Mouse (Mus musculus) adrenal gland, postnatal 36 days (tissue): ENCODE measurements around the gene Prm2. TPM values are rescaled to one million over a fixed set of nuclear protein-coding genes. Genes with fewer than 3 reads are reported as not detected.
A peak's percentile ranks its signal among the peaks of the same experiment; 100 is the strongest.
"Not testable (repeated sequence)": the region's sequence is repeated elsewhere in the genome, so short reads cannot be mapped to it uniquely, and the experiment has no call there.

Source experiments
- DNase-seq, 2 experiments: peaks; one replicate each; pipeline ENCODE4 v3.0.0; 2021; ENCODE audit warnings: mixed read lengths in 1 of 2
- total RNA-seq, 2 experiments: library from RNA; stranded (reverse); gene quantifications; 2 replicates each; pipeline ENCODE4 v1.2.3; 2021

The Prm2 gene
- total RNA-seq, 2 experiments from 2014 or later: not detected

- no peak for DNase-seq
Measured at GRCm38 (mm10) chr16:10810376-10810775, 14.4 kb upstream of the Prm2 start.

GRCm38 (mm10) chr16:10805789-10806527 lies 10.0 kb upstream of the Prm2 start, which contains the start of gene Prm1:
TSS of gene Prm1 (minus strand) at chr16:10805839.
- DNase-seq: no peak

- not testable (repeated sequence) for DNase-seq
Measured at GRCm38 (mm10) chr16:10802420-10802819, 6.5 kb upstream of the Prm2 start.

- no peak for DNase-seq
Measured at GRCm38 (mm10) chr16:10790702-10791101, 5.2 kb downstream of the Prm2 start, which contains the start of gene Prm3. TSS of gene Prm3 (minus strand) at chr16:10790914.

GRCm38 (mm10) chr16:10788866-10789265 lies 7.1 kb downstream of the Prm2 start:
- DNase-seq: no peak

GRCm38 (mm10) chr16:10788271-10788670 lies 7.7 kb downstream of the Prm2 start, which contains the start of gene Tnp2:
TSS of gene Tnp2 (minus strand) at chr16:10788660.
- no peak for DNase-seq

GRCm38 (mm10) chr16:10787548-10788058 lies 8.3 kb downstream of the Prm2 start:
- DNase-seq: no peak

GRCm38 (mm10) chr16:10786782-10787547 lies 9.0 kb downstream of the Prm2 start:
- DNase-seq: peak in 1 of 2 experiments; percentile 21

- DNase-seq: peak; percentile 81 to 88
Measured at GRCm38 (mm10) chr16:10786288-10786687, 9.6 kb downstream of the Prm2 start.

- DNase-seq: peak; percentile 91 to 95
Measured at GRCm38 (mm10) chr16:10785371-10786231, 10.3 kb downstream of the Prm2 start, which contains the start of gene Socs1. TSS of gene Socs1 (minus strand) at chr16:10785536.

GRCm38 (mm10) chr16:10784793-10785370 lies 11.1 kb downstream of the Prm2 start:
- peak; percentile 94 to 96 for DNase-seq

GRCm38 (mm10) chr16:10783883-10784792 lies 11.8 kb downstream of the Prm2 start:
- DNase-seq: peak; percentile 61 to 76

GRCm38 (mm10) chr16:10783451-10783850 lies 12.5 kb downstream of the Prm2 start:
- DNase-seq: no peak

GRCm38 (mm10) chr16:10783152-10783434 lies 12.8 kb downstream of the Prm2 start:
- DNase-seq: no peak

GRCm38 (mm10) chr16:10782377-10783151 lies 13.4 kb downstream of the Prm2 start:
- no peak for DNase-seq

- peak in 1 of 2 experiments; percentile 52 for DNase-seq
Measured at GRCm38 (mm10) chr16:10781862-10782371, 14.0 kb downstream of the Prm2 start.

- DNase-seq: no peak
Measured at GRCm38 (mm10) chr16:10780631-10781120, 15.3 kb downstream of the Prm2 start.

- DNase-seq: peak; percentile 48 to 53
Measured at GRCm38 (mm10) chr16:10777579-10778160, 18.3 kb downstream of the Prm2 start.

- peak; percentile 63 to 71 for DNase-seq
Measured at GRCm38 (mm10) chr16:10776322-10776721, 19.6 kb downstream of the Prm2 start.
